Mouse (Mus musculus): ENCODE measurements around the gene Tmem177.
A peak's percentile ranks its signal among the peaks of the same experiment; 100 is the strongest.

Gene Tmem177

GRCm38 (mm10) chr1:119912953-119913814 lies at the start of gene Tmem177:
Tmem177 (minus strand) TSS chr1:119913208.
- peak; percentile 96 to 97 for DNase-seq

DNA sequence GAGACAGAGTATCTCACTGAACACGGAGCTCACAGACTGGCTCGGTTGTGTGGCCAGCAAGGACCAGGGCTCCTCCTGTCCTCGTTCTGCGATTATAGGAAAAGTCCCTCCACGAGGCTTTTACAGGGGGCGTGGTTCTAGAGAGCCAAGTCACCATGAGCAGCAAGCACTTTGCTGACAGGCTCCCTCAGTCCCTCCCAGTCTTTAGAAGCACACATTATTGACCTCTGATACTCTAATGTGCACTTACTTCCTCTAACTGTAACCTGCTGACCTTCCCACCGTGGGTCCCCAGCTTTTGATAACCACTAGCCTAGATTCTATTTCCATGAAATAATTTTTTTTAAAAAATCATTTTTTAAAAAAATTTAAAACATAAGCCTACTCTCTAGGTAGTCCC lies 46.9 kb upstream of the Tmem177 start:
- DNase-seq = no peak

GRCm38 (mm10) chr1:119959464-119959863 lies 46.5 kb upstream of the Tmem177 start:
- no peak for DNase-seq

- no peak for DNase-seq
Measured at GRCm38 (mm10) chr1:119957716-119958222, 44.8 kb upstream of the Tmem177 start.

GRCm38 (mm10) chr1:119954680-119955079 lies 41.7 kb upstream of the Tmem177 start:
- DNase-seq = no peak

DNA sequence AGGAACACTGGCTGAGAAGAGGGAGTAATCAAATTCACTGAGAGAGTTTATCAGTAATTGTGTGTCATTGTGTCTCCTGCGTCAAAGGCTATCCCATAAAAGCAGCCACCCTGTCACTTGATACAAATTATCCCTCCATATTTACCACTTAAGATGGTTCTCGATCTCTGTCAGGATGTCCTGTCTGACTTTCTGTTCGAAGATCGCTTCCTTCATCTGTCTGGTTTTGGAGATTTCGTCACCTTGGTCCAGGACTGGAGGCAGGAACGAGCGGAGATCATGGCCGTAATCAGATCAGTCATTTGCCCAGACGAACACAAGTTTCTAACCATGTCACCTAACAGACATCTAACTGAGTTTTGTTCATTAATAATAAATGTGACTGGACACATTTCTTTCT lies 40.4 kb upstream of the Tmem177 start:
- DNase-seq = no peak

GRCm38 (mm10) chr1:119950086-119950485 lies 37.1 kb upstream of the Tmem177 start:
- DNase-seq = no peak

DNA sequence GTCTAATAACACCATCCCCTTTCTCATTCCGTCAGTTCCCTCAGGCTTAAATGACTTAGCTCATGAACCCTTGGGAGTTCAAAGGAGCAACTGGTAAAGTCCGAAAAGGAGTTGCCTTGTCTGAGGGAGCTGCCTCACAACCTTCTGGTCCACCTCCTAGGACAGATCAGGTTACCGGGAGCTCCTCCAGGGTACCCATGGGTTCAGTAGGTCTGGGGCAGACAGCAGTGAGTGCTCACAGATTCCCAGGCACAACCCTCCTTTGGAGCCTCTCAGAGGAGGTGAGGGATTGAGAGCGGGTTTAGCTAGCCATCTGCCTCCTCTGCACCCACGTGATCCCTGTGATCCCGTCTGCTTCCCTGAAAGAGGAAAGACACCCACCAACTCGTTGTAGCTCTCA lies 23.9 kb upstream of the Tmem177 start:
- no peak for DNase-seq

DNA sequence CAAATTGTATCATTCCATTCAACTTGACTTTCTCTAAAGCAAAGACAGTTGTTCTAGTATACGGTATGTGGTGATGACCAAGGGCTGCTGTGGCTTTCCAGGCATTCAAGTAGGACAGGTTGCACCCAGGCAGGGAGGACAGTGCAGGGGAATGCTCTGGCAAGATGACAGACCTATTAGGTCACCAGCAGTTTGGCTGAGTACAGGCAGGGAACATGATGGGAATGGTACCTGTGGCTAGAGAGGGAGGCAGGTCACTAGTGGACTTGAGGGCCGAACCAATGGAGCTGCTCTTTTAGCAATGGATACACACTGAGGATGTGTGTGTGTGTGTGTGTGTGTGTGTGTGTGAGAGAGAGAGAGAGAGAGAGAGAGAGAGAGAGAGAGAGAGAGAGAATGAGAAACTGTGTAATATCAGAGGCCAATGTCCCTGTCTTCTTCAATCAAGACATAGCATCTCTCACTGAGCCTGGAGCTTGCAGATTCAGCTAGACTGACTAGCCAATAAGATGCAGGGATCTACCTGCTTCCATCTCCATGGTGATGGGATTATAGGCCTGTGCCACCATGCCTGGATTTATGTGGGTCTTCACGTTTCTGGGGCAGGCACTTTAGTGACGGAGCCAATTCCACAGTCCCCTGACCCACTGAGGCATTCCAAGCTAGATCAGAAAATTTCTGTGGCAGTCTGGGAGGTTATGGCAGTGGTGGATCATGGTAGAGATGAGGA lies 18.6 kb upstream of the Tmem177 start:
- DNase-seq = no peak

- DNase-seq = peak in 1 of 2 experiments; percentile 14
Measured at GRCm38 (mm10) chr1:119929715-119930114, 16.7 kb upstream of the Tmem177 start.

GRCm38 (mm10) chr1:119919299-119919698 lies 6.3 kb upstream of the Tmem177 start:
- DNase-seq = peak in 1 of 2 experiments; percentile 35

DNA sequence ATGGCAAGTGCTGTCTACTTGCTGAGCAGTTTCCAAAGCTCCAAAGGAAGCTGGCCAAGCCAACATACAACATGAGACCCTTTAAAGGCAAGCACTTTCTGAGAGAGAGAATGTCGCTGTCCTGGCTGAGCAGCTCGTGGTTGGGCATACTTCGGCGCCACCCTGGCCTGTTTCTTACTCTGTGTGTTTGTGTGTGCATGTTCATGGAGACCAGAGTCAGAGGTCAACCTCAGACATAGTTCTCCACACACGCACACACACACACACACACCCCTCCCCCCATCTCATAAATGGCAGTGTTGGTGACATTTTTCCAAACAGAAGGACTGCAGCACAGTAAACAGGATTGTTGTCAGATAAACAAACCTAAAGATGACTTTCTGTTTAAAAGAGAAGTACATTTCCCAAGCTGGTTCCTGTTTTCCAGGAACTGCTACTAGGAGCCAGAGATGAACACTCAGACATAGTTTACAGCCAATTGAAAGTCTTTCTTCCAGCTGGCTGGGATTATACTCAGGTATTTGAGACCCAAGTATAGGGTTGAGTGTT lies 3.9 kb upstream of the Tmem177 start:
- peak; percentile 17 to 59 for DNase-seq

- DNase-seq = peak in 1 of 2 experiments; percentile 39
Measured at GRCm38 (mm10) chr1:119907206-119907748, 5.7 kb downstream of the Tmem177 start.

GRCm38 (mm10) chr1:119903231-119903620 lies 9.8 kb downstream of the Tmem177 start:
- DNase-seq = no peak

GRCm38 (mm10) chr1:119902551-119903230 lies 10.3 kb downstream of the Tmem177 start:
- DNase-seq = no peak

DNA sequence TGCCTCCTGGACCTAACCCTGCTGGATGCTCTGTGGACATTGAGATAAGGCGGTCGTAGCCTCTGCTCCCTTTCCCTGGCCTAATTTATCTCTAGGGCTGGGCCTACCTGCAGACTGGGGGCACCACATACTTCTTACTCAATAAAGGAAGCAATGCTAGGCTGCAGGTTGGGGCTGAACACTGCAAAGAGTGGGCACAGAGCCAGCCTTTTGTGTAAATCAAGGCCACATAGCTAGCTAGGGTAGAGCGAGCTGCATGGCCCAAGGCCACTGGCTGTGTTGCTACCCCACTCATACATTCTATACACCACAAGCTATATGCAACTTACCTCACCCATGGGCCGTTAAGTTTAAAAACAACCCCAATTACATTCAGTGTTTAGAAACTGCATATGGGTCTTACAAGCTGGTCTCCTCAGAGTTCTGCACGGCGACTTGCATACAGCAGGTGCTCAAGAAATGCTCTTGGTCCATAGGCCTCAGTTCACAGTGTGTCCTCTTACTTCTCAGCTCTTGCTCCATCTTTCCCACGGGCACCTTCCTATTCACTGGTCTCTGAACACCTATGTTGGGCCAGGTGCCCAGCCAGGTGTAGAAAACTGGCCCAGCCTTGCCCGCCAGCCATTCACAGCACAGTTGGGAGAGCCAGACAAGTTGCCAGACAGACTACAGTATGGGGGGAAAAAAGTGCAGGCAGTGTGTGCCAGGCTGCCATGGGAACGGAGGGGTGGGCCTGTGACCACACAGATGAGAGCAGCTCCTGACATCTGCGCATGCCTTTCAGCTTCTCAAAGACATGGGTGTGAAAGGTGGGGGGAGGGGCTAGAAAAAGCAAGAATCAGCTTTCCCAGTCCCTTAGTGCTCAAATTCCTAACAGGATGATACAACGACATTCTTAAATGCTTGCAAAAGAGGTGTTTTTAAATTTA lies 13.5 kb downstream of the Tmem177 start:
- DNase-seq = peak in 1 of 2 experiments; percentile 63

DNA sequence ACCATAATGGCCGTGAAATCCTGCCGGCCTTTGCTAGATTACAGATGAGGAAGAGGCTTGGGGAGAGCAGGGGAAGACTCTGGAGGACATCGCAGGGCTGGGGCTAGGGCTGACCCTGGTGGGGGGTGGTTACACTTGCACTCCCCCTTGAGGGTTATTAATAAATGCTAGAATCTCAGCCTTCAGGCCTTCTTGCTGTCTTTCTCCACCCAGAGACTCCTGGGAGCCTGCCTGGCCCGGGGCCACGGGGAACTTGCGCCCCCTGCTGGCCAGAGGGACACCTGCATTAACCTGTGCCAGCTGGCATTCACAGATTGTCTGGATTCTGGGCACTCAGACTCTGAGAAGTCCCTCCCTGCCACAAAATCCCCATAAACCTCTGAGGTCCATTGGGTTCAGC lies 18.1 kb downstream of the Tmem177 start:
- peak; percentile 80 to 81 for DNase-seq

DNA sequence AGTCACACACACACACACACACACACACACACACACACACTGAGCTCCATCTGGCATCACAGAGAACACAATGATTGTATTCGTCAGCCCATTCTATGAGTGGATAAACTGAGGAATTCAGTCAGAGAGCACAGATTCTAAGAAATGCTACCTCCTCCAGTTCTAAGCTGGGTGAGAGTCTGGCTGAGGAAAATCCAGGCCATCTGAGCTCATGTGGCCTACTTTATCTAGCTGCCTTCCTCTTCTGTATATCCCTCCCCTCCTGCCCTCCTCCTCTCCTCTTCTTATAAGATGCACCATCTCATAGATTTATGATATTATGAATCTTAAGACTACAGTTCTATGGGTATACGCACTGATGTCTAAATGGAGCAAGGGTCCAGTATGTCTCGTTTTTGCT lies 19.4 kb downstream of the Tmem177 start:
- DNase-seq = no peak

- no peak for DNase-seq
Measured at GRCm38 (mm10) chr1:119892933-119893332, 20.1 kb downstream of the Tmem177 start.

- DNase-seq = no peak
Measured at GRCm38 (mm10) chr1:119891865-119892264, 21.1 kb downstream of the Tmem177 start.

- DNase-seq = no peak
Measured at GRCm38 (mm10) chr1:119891149-119891548, 21.9 kb downstream of the Tmem177 start.

Measured in lung, postnatal 4 days (tissue).